ENCODE assay signal across 8 mouse cellular contexts in genomic region chr14:51902806-51903710, GRCm38 (mm10). TPM values are rescaled to one million over a fixed set of nuclear protein-coding genes. Genes with fewer than 3 reads are reported as not detected.
A peak's percentile ranks its signal among the peaks of the same experiment; 100 is the strongest.
DNase-seq lines count a peak whose midpoint lies in the region; ATAC-seq and TF ChIP-seq lines count a peak whose summit lies in the region.

No protein-coding gene starts in this region.

- peak; percentile 66 for TF ChIP-seq CTCF in G1E (IDR thresholded peaks at IDR 0.05; ENCODE audit: low read depth, low read length)
- TF ChIP-seq CTCF in forebrain, postnatal 0 days (IDR thresholded peaks at IDR 0.05; ENCODE audit: low read depth) = peak; percentile 91

- H3K36me3 ChIP-seq in G1E (replicated peaks) = no peaks in the 10 kb centered on the region
- H3K36me3 ChIP-seq in forebrain, postnatal 0 days (ENCODE audit: insufficient read depth) = peaks cover 15% of the 10 kb centered on the region; the same call in 1 of the 2 replicates

- no peak overlapping the region for H3K9ac ChIP-seq in forebrain, postnatal 0 days

- no peak overlapping the region for H3K4me3 ChIP-seq in G1E (ENCODE audit: low read depth, low read length)
- no peak overlapping the region for H3K4me3 ChIP-seq in forebrain, postnatal 0 days (ENCODE audit: low read depth, low read length)

- H3K9me3 ChIP-seq in G1E (replicated peaks) = no peaks in the 10 kb centered on the region
- H3K9me3 ChIP-seq in forebrain, postnatal 0 days (ENCODE audit: low read length) = no peaks in the 10 kb centered on the region

- peak; percentile 11 for DNase-seq in G1E (ENCODE audit: low spot score)
- peak; percentile 78 for DNase-seq in forebrain, postnatal 0 days
- DNase-seq in layer of hippocampus, postnatal 14 days (ENCODE audit: low spot score in 2 of 2) = peak; percentile 61 to 78
- DNase-seq in right cerebral cortex, adult 2 months (ENCODE audit: low spot score in 2 of 2) = peak; percentile 77 to 82
- peak; percentile 74 for DNase-seq in urinary bladder, adult 2 months (ENCODE audit: low spot score)

- peaks cover 26% of the 10 kb centered on the region for H3K27me3 ChIP-seq in G1E (ENCODE audit: insufficient read depth, low read length)
- no peaks in the 10 kb centered on the region for H3K27me3 ChIP-seq in forebrain, postnatal 0 days (ENCODE audit: insufficient read depth, low read length)

- no peak overlapping the region for H3K4me2 ChIP-seq in forebrain, postnatal 0 days (ENCODE audit: low read depth)

- peaks cover 9% of the 10 kb centered on the region; the same call in 1 of the 2 replicates for H3K4me1 ChIP-seq in G1E (ENCODE audit: insufficient read depth, low read depth, low read length)
- H3K4me1 ChIP-seq in forebrain, postnatal 0 days (ENCODE audit: insufficient read depth) = no peaks in the 10 kb centered on the region

- WGBS in forebrain, postnatal 0 days = 58% methylated on average over 9 of the region's 9 CpGs

- H3K27ac ChIP-seq in forebrain, postnatal 0 days (ENCODE audit: low read depth, low read length) = no peak overlapping the region

- no peak; the same call in 1 of the 2 replicates for ATAC-seq in G1E (ENCODE audit: extremely low read depth, insufficient number of reproducible peaks, low FRiP score, poor library complexity, severe bottlenecking)
- ATAC-seq in cerebellum, adult (ENCODE audit: insufficient number of reproducible peaks, low FRiP score, low TSS enrichment) = 0 out of 2 replicates have a peak, but pooled peaks have one; percentile 74
- peak; percentile 79 for ATAC-seq in forebrain, postnatal 0 days
- peak; percentile 65 to 84 for ATAC-seq in hematopoietic stem cell, adult 5-6 weeks (replicated peaks in 1 of 2; ENCODE audit: insufficient read depth in 1 of 2, low FRiP score in 2 of 2, low TSS enrichment in 1 of 2, low read depth in 1 of 2, poor library complexity in 2 of 2, severe bottlenecking in 2 of 2)
- peak; percentile 89 for ATAC-seq in megakaryocyte, adult 5-6 weeks (ENCODE audit: poor library complexity, severe bottlenecking)

RNA-seq across cellular contexts. Expression of gene Slc39a2, which starts 10.4 kb away (rescaled TPM):
- total RNA-seq in G1E (2014; fragmentation: Nextera tagmentation) (0.29 TPM in 1 of 2 replicates, not detected in the other), G1E (2017) (0.29 and 0.38 TPM in 2 replicates)
- 0.02 TPM in 2 replicates for polyA plus RNA-seq in G1E (2012)
- total RNA-seq in forebrain, postnatal 0 days (2014; rRNA removed) = 2.5 and 3.1 TPM in 2 replicates
- polyA plus RNA-seq in forebrain, postnatal 0 days (2015; fragmentation: Nextera tagmentation; extraction: Ambion mirVana) = 0.29 and 0.39 TPM in 2 replicates
- total RNA-seq in hematopoietic stem cell, adult 5-6 weeks (2017) = not detected in 2 replicates
- 1 to 10 TPM; 4.7 to 5.6 TPM for total RNA-seq in layer of hippocampus, postnatal 14 days (2021)
- 0.07 TPM in 1 of 2 replicates, not detected in the other for total RNA-seq in megakaryocyte, adult 5-6 weeks (2015)
- total RNA-seq in megakaryocyte, adult 5-6 weeks (2017) = 0.18 and 0.20 TPM in 2 replicates
- 1.2 and 2.0 TPM in 2 replicates for polyA plus RNA-seq in urinary bladder, adult 2 months (2012; rRNA removed)

RNA-seq across cellular contexts. Expression of gene Ndrg2, which starts 10.9 kb away (rescaled TPM):
- total RNA-seq in G1E (2014; fragmentation: Nextera tagmentation) (not detected in 2 replicates), G1E (2017) (0.05 TPM in 1 of 2 replicates, not detected in the other)
- polyA plus RNA-seq in G1E (2012) = 0.24 TPM in 1 of 2 replicates, not detected in the other
- total RNA-seq in forebrain, postnatal 0 days (2014; rRNA removed) = 284 and 326 TPM in 2 replicates
- polyA plus RNA-seq in forebrain, postnatal 0 days (2015; fragmentation: Nextera tagmentation; extraction: Ambion mirVana) = 210 and 297 TPM in 2 replicates
- total RNA-seq in hematopoietic stem cell, adult 5-6 weeks (2017) = 4.1 and 8.0 TPM in 2 replicates
- total RNA-seq in layer of hippocampus, postnatal 14 days (2021) = 100 to 1,000 TPM; 696 to 763 TPM
- total RNA-seq in megakaryocyte, adult 5-6 weeks (2015) = 0.36 and 1.5 TPM in 2 replicates
- not detected in 2 replicates for total RNA-seq in megakaryocyte, adult 5-6 weeks (2017)
- 393 and 417 TPM in 2 replicates for polyA plus RNA-seq in urinary bladder, adult 2 months (2012; rRNA removed)

RNA-seq across cellular contexts. Expression of gene Tppp2, which starts 15.2 kb away (rescaled TPM):
- total RNA-seq in G1E (2014; fragmentation: Nextera tagmentation) = not detected in 2 replicates
- not detected in 2 replicates for total RNA-seq in G1E (2017)
- not detected in 2 replicates for polyA plus RNA-seq in G1E (2012)
- total RNA-seq in forebrain, postnatal 0 days (2014; rRNA removed) = not detected in 2 replicates
- not detected in 2 replicates for polyA plus RNA-seq in forebrain, postnatal 0 days (2015; fragmentation: Nextera tagmentation; extraction: Ambion mirVana)
- not detected in 2 replicates for total RNA-seq in hematopoietic stem cell, adult 5-6 weeks (2017)
- total RNA-seq in layer of hippocampus, postnatal 14 days (2021) = not detected
- total RNA-seq in megakaryocyte, adult 5-6 weeks (2015) = not detected in 2 replicates
- total RNA-seq in megakaryocyte, adult 5-6 weeks (2017) = not detected in 2 replicates
- polyA plus RNA-seq in urinary bladder, adult 2 months (2012; rRNA removed) = 0.11 TPM in 1 of 2 replicates, not detected in the other

RNA-seq across cellular contexts. Expression of gene Mettl17, which starts 18.4 kb away (rescaled TPM):
- total RNA-seq in G1E (2014; fragmentation: Nextera tagmentation) = 29.3 and 36.9 TPM in 2 replicates
- total RNA-seq in G1E (2017) = 20.6 and 23.2 TPM in 2 replicates
- polyA plus RNA-seq in G1E (2012) = 11.7 and 19.5 TPM in 2 replicates
- total RNA-seq in forebrain, postnatal 0 days (2014; rRNA removed) = 47.4 and 49.5 TPM in 2 replicates
- 47.5 and 54.5 TPM in 2 replicates for polyA plus RNA-seq in forebrain, postnatal 0 days (2015; fragmentation: Nextera tagmentation; extraction: Ambion mirVana)
- 16.8 and 25.1 TPM in 2 replicates for total RNA-seq in hematopoietic stem cell, adult 5-6 weeks (2017)
- 10 to 100 TPM; 34.9 to 38.9 TPM for total RNA-seq in layer of hippocampus, postnatal 14 days (2021)
- 6.2 and 11.7 TPM in 2 replicates for total RNA-seq in megakaryocyte, adult 5-6 weeks (2015)
- total RNA-seq in megakaryocyte, adult 5-6 weeks (2017) = 6.3 and 11.1 TPM in 2 replicates
- 35.8 and 40.5 TPM in 2 replicates for polyA plus RNA-seq in urinary bladder, adult 2 months (2012; rRNA removed)

RNA-seq across cellular contexts. Expression of gene Rnase13, which starts 19.5 kb away (rescaled TPM):
- total RNA-seq in G1E (2014; fragmentation: Nextera tagmentation) (not detected in 2 replicates), G1E (2017) (not detected in 2 replicates)
- polyA plus RNA-seq in G1E (2012) = not detected in 2 replicates
- total RNA-seq in forebrain, postnatal 0 days (2014; rRNA removed) = not detected in 2 replicates
- not detected in 2 replicates for polyA plus RNA-seq in forebrain, postnatal 0 days (2015; fragmentation: Nextera tagmentation; extraction: Ambion mirVana)
- total RNA-seq in hematopoietic stem cell, adult 5-6 weeks (2017) = not detected in 2 replicates
- total RNA-seq in layer of hippocampus, postnatal 14 days (2021) = under 1 TPM in 1 of 2 experiments, not detected in 1; 0.23 TPM
- total RNA-seq in megakaryocyte, adult 5-6 weeks (2015) = not detected in 2 replicates
- total RNA-seq in megakaryocyte, adult 5-6 weeks (2017) = not detected in 2 replicates
- polyA plus RNA-seq in urinary bladder, adult 2 months (2012; rRNA removed) = 0.75 and 1.0 TPM in 2 replicates

Comparison
In these comparisons a context has a peak if more than half of its experiments do, and no peak if none do; other contexts are left out.
1. DNase-seq: peak in every context shown above with its lines; median percentile 80 in right cerebral cortex, adult 2 months; 78 in forebrain, postnatal 0 days; 74 in urinary bladder, adult 2 months; 70 in layer of hippocampus, postnatal 14 days; 11 in G1E.
2. RNA of gene Ndrg2, which starts 10.9 kb away (total RNA-seq): 696 to 763 TPM in layer of hippocampus, postnatal 14 days and 284 to 326 TPM in forebrain, postnatal 0 days; 4.1 to 8.0 TPM in hematopoietic stem cell, adult 5-6 weeks, 0.36 to 1.5 TPM in megakaryocyte, adult 5-6 weeks and 0.05 TPM in G1E; every median in the first group is over 10 times any median in the second.